Mouse (Mus musculus): ENCODE data around the gene Pcbd1.
"Not testable (repeated sequence)": the region's sequence is repeated elsewhere in the genome, so short reads cannot be mapped to it uniquely, and the experiment has no call there.

Gene Pcbd1

GRCm38 (mm10) chr10:61088468-61088867 lies 663 bp upstream of the Pcbd1 start:
- no peak for ATAC-seq (ENCODE audit: insufficient number of reproducible peaks, low FRiP score, low TSS enrichment)

DNA sequence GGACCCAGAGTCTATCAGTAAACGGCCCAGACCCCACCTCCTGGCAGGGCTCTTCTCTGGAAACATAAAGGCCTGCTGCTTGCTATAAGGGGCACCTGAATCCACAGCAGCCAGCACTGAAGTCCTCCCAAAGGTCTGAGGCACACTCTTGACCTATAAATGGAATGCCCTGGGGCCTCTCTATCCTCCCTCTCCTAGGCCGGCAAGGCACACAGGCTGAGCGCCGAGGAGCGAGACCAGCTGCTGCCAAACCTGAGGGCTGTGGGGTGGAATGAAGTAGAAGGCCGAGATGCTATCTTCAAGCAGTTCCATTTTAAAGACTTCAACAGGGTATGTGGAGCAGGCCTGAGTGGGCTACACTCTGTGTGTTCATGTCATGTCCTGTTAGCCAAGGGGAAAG lies 2.7 kb downstream of the Pcbd1 start:
- no peak for ATAC-seq (ENCODE audit: insufficient number of reproducible peaks, low FRiP score, low TSS enrichment)

- ATAC-seq (ENCODE audit: insufficient number of reproducible peaks, low FRiP score, low TSS enrichment): peak; percentile 78
These were observed 14.5 kb downstream of the Pcbd1 start for GRCm38 (mm10) chr10:61103564-61104114.

DNA sequence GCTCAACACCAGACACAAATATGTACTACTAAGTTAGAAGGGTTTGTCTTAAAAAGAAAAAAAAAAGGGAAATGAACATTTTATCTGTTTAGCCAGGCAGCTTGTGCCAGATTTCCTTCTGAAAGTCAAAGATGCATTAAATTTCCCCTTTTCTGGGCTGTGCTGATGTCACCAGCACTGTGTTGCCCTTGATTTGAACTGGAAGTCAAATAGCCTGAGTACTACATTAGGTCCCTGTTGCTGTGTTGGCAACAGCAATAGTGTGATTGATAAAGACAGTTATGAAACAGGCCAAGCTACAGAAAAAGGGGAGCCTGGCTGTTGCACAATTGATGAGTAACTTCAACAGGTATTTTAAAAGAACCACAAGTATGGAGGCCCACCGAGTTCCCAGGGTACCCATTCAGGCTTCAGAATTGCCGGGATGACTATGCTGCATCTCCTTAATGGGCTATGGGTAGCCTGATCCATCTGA lies 25.2 kb downstream of the Pcbd1 start:
- no peak for ATAC-seq (ENCODE audit: insufficient number of reproducible peaks, low FRiP score, low TSS enrichment)

DNA sequence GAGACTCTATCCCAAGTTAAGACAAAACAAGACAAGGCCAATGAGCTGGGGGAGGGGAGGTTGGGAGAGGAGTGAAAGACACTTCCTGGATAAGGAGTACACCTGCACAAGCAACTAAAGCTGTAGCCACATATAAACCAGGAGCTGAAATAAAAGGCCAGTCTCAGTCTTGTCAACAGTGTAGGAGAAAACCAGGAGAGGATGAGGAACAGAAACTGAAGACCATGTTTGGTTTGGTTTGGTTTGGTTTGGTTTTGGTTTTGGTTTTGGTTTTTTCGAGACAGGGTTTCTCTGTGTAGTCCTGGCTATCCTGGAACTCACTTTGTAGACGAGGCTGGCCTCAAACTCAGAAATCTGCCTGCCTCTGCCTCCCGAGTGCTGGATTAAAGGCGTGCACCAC lies 32.6 kb downstream of the Pcbd1 start:
- ATAC-seq (ENCODE audit: insufficient number of reproducible peaks, low FRiP score, low TSS enrichment): not testable (repeated sequence)

- no peak for ATAC-seq (ENCODE audit: insufficient number of reproducible peaks, low FRiP score, low TSS enrichment)
These were observed 34.3 kb downstream of the Pcbd1 start for GRCm38 (mm10) chr10:61123276-61123913.

DNA sequence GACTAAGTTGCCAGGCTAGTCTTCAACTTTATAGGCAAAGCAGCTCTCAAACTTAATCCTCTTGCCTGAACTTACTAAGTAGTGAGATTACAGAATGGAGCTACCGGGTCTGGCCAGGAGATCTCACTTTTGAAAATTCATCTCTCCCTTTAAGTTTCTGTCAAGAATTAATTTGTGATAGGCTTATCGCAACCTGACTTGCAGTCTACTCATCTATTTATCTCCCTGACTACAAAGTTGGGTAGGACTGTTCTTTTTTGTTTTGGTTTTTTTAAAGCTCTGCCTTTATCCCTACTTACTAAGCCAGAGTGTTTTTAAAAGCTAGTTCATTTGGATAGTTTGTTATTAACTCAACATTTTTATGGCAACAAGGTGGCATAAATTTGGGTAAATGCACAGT lies 35.3 kb downstream of the Pcbd1 start:
- no peak for ATAC-seq (ENCODE audit: insufficient number of reproducible peaks, low FRiP score, low TSS enrichment)

GRCm38 (mm10) chr10:61128701-61129365 lies 39.7 kb downstream of the Pcbd1 start:
- no peak for ATAC-seq (ENCODE audit: insufficient number of reproducible peaks, low FRiP score, low TSS enrichment)

GRCm38 (mm10) chr10:61130959-61131358 lies 41.8 kb downstream of the Pcbd1 start:
- no peak for ATAC-seq (ENCODE audit: insufficient number of reproducible peaks, low FRiP score, low TSS enrichment)

DNA sequence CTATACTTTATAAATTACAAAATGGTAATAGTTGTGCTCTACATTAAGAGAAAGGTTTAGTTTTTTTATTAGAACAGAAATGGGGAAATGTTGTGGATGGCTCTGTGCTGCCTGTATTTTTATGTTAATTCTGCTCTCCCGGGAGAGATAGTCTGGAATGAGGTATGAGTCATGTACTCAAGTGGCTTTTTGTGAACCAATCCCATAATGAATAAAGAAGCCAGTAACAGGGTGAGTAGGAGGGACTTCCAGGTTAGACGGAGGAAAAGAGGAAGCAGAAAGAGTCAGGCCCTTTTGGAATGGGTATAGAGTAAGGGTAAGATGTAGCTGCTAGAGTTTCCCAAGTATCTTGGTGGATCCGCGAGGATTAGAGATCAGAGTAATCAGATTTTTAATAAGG lies 44.9 kb downstream of the Pcbd1 start:
- no peak for ATAC-seq (ENCODE audit: insufficient number of reproducible peaks, low FRiP score, low TSS enrichment)

- ATAC-seq (ENCODE audit: insufficient number of reproducible peaks, low FRiP score, low TSS enrichment): no peak
These were observed 46.2 kb downstream of the Pcbd1 start for GRCm38 (mm10) chr10:61135226-61135839.

- ATAC-seq (ENCODE audit: insufficient number of reproducible peaks, low FRiP score, low TSS enrichment): no peak
These were observed 48.4 kb downstream of the Pcbd1 start for GRCm38 (mm10) chr10:61137567-61137966.

DNA sequence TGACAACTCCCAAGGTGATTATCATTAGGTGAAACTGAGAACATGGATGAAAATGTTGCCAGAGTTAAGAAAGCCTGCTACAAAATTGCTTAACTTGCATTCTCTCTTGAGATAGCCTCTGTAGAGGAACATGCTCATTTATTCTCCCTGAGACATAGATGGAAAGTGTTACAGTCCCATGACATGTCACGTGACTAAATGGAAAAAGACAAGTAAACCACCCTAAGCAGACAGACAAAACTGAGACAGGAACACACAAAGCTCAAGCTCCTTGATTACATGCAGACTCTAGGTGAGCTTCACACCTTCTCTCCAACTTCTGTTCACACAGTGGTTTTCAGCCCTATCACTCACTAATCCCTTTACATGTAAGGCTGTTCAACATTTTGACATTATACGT lies 54.2 kb downstream of the Pcbd1 start:
- ATAC-seq (ENCODE audit: insufficient number of reproducible peaks, low FRiP score, low TSS enrichment): no peak
